Mouse (Mus musculus) heart, embryonic 13.5 days (tissue): ENCODE measurements at regions not wholly inside any gene's neighbourhood (a gene's known extent, or its start where the extent isn't known, plus 50 kb on each side); places are given as distances from the start of the nearest gene placed in this dataset.

Experiments used
- ATAC-seq: fragments of 200-750 bp; cut with Nextera tagmentation; 2 replicates; pipeline ENCODE4 v1.8.0; 2017; ENCODE audit warnings: moderate TSS enrichment; ENCODE audit not compliant: insufficient number of reproducible peaks, low FRiP score, low TSS enrichment; ENCODE audit errors: extremely low read depth
- H3K27ac ChIP-seq: fragments of 300-500 bp; sonication (generic); replicated peaks from 2 replicates; pipeline ENCODE4 v1.5.1; 2015; ENCODE audit warnings: moderate library complexity, mild to moderate bottlenecking, inconsistent platforms
- H3K27me3 ChIP-seq: fragments of 300-500 bp; sonication (generic); replicated peaks from 2 replicates; pipeline ENCODE4 v1.6.1; 2015; ENCODE audit warnings: mild to moderate bottlenecking, inconsistent platforms
- H3K36me3 ChIP-seq: fragments of 300-500 bp; sonication (generic); 2 replicates; pipeline ENCODE4 v1.6.1; 2015; ENCODE audit warnings: mild to moderate bottlenecking, inconsistent platforms
- H3K4me1 ChIP-seq: fragments of 300-500 bp; sonication (generic); 2 replicates; pipeline ENCODE4 v1.6.1; 2015; ENCODE audit warnings: inconsistent platforms
- H3K4me2 ChIP-seq: fragments of 300-500 bp; sonication (generic); 2 replicates; pipeline ENCODE4 v1.6.1; 2015; ENCODE audit warnings: inconsistent platforms, mild to moderate bottlenecking, moderate library complexity
- H3K4me3 ChIP-seq: fragments of 300-500 bp; sonication (generic); 2 replicates; pipeline ENCODE4 v1.5.1; 2015; ENCODE audit warnings: moderate library complexity, mild to moderate bottlenecking, inconsistent platforms
- H3K9ac ChIP-seq: fragments of 300-500 bp; sonication (generic); 2 replicates; pipeline ENCODE4 v1.6.1; 2015; ENCODE audit warnings: inconsistent platforms, mild to moderate bottlenecking, moderate library complexity
- H3K9me3 ChIP-seq: fragments of 300-500 bp; sonication (generic); 2 replicates; pipeline ENCODE4 v1.6.1; 2016; ENCODE audit warnings: inconsistent platforms
- WGBS: fragments of 180-500 bp; shearing (Covaris S2); methylation state at CpG from one replicate; pipeline ENCODE4 v1.1.7; 2015; ENCODE audit warnings: mixed read lengths; 5-methylcytosine and 5-hydroxymethylcytosine counted together

DNA sequence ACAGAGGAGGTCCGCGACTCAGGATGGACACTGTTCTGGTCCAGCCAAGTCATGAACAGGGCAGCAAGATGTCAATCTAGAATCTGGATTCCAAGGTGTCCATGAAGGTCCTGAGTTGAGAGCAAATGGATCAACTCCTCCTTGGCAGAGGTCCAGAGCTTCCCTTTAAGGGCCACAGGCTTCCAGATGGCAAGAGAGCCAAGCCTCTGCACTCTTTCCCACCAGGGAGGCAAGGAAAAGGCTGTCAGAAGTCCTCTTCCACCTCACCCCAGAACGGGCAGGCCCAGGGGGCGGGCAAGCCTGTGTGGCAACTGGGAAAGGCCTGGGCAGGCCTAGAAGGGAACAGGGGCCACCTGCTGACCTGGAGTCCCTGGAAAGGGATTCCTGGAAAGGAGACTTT, 58.7 kb upstream of the Ppp1r26 start:
- H3K9me3 ChIP-seq = no peaks in the 10 kb centered on the region

GRCm38 (mm10) chr2:28389703-28390102, 56.9 kb upstream of the Ppp1r26 start:
- no peak overlapping the region for H3K4me3 ChIP-seq
- no peak overlapping the region for H3K4me2 ChIP-seq
- ATAC-seq = no peak
- no peak overlapping the region for H3K27ac ChIP-seq
- H3K27me3 ChIP-seq = peaks cover 18% of the 10 kb centered on the region; the same call in 1 of the 2 replicates
- WGBS = 72% methylated on average over 5 of the region's 5 CpGs
- H3K36me3 ChIP-seq = no peaks in the 10 kb centered on the region
- no peaks in the 10 kb centered on the region for H3K9me3 ChIP-seq
- H3K9ac ChIP-seq = no peak overlapping the region
- H3K4me1 ChIP-seq = no peaks in the 10 kb centered on the region

More for the DNA sequence above, 58.7 kb upstream of the Ppp1r26 start:
- H3K27me3 ChIP-seq = peaks cover 21% of the 10 kb centered on the region; the same call in 1 of the 2 replicates
- 77% methylated on average over 4 of the region's 4 CpGs for WGBS
- no peak overlapping the region for H3K9ac ChIP-seq
- no peak overlapping the region for H3K27ac ChIP-seq
- H3K4me2 ChIP-seq = no peak overlapping the region
- no peaks in the 10 kb centered on the region for H3K4me1 ChIP-seq
- H3K4me3 ChIP-seq = no peak overlapping the region
- no peaks in the 10 kb centered on the region for H3K36me3 ChIP-seq
- ATAC-seq = no peak

- no peak overlapping the region for H3K4me3 ChIP-seq
- no peak overlapping the region for H3K9ac ChIP-seq
- H3K4me2 ChIP-seq = no peak overlapping the region
- ATAC-seq = no peak
- WGBS = 77% methylated on average over 6 of the region's 6 CpGs
- no peaks in the 10 kb centered on the region for H3K36me3 ChIP-seq
- peaks cover 20% of the 10 kb centered on the region; the same call in 1 of the 2 replicates for H3K27me3 ChIP-seq
- no peaks in the 10 kb centered on the region for H3K4me1 ChIP-seq
- no peaks in the 10 kb centered on the region for H3K9me3 ChIP-seq
- H3K27ac ChIP-seq = no peak overlapping the region
These were observed 51.2 kb upstream of the Ppp1r26 start for GRCm38 (mm10) chr2:28395391-28395790.
